Mouse (Mus musculus) cerebellum, adult 2 months (tissue): ENCODE measurements around the gene Acad10.

ENCODE experiments used
- CTCF ChIP-seq: fragments of 200-500 bp; IDR thresholded peaks from 2 replicates; pipeline ENCODE4 v1.5.1; 2011; ENCODE audit warnings: low read depth, mild to moderate bottlenecking, control low read depth, low read length, moderate library complexity, borderline replicate concordance; ENCODE audit not compliant: insufficient read depth
- POLR2A ChIP-seq: fragments of 200-500 bp; IDR thresholded peaks from 2 replicates; pipeline ENCODE4 v1.6.1; 2011; ENCODE audit warnings: low read length, control low read depth, borderline replicate concordance; ENCODE audit not compliant: insufficient read depth

DNA sequence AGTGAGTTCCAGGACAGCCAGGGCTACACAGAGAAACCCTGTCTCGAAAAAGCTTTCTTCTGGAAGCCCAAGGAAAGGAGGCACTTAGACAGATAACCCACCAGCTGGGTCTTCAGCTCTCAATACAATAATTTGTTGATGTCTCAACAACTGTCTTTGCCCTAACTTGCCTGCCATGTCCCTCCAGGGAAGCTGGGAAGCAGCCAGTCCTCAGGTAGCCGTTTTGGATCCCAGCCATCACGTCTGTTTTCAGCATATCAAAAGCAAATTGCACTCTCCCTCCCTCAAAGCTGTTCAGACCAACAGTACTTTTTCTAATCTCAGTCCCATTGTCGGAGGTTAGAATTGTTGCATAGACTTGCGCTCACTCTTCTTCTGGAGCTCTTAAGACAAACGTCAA, 3.8 kb upstream of the Acad10 start:
- no peak for TF ChIP-seq CTCF
- TF ChIP-seq POLR2A = no peak
